Mouse (Mus musculus) frontal cortex, postnatal 14 days (tissue): ENCODE measurements around the gene Crb1.
"Not testable (repeated sequence)": the region's sequence is repeated elsewhere in the genome, so short reads cannot be mapped to it uniquely, and the experiment has no call there.

Source experiments
- DNase-seq, 2 experiments: peaks; one replicate each; pipeline ENCODE4 v3.0.0; 2022; ENCODE audit warnings: low spot score in 2 of 2

The Crb1 gene

DNA sequence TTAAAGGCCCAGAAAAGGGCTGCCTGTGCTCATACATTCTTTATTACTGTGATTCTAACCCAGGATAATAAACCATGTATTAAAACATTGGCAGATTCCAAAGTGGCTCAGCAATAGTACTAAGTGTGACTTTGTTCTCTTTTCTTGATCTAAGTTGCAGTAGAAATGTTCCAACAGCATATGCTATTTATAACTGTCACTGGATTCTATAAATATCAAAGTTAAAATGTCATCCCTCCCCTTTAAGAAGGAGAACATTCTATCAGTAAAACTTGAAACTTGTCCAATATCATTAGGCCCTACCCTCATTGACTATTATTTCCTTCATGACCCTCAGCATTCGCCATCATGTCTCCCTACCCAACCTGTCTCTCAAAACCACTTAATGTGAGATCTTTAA is 48.1 kb downstream of the Crb1 start:
- no peak for DNase-seq

DNA sequence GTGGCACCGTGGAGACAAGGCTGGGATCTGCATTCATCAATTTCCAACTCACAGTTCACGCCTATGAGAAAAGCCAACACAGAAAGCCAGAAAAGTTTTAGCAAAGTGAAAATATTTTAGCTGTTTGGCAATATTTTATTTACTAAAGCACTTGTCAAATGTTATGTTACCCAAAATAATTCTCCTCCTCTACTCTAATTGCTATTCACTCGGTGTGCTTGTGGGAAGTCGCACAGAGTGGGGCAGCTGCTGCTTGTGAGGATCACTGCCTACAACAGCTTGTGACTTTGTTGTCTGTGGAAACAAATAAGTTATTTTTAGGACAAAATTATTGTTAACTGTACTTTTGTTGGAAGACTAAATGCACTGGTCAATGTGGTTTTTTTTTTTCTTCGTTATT is 48.6 kb downstream of the Crb1 start:
- DNase-seq: no peak

DNA sequence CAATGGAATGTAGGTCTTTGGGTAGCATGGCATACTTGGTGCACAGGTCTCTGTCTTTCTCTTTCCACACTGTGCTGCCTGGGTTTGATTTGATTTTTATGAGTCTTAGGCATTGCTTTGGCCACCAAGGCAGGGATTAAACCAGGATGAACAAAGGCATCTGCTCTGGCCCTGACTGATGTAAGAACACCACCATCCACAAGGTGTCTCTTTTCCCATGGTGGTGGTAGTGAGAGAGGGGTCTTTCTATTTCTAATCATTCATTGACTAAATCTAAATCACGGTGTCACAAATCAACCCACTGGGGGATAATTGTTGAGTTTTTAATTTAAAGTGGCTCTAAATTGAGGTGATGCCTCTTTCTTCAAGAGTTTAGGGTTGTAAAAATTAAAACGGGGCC is 51.5 kb downstream of the Crb1 start:
- no peak for DNase-seq

DNA sequence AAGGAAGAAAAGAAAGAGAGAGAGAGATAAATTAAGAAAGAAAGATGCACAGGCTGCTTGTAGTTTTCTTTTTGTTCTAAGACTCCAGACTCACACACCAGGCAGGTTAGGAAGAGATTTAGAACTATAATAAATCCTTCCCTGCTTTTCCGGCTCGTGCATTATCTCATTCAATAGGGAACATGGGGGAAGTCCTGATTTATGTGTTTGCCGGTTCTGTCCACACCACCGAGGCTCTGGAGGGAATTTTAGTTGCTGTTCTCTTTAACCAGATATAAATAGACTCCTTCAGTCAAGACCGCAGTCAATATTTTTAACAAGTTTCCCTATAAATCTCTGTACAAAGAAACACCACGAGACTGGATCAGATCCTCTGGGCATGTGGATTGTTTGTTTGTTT is 57.1 kb downstream of the Crb1 start:
- DNase-seq: no peak

DNA sequence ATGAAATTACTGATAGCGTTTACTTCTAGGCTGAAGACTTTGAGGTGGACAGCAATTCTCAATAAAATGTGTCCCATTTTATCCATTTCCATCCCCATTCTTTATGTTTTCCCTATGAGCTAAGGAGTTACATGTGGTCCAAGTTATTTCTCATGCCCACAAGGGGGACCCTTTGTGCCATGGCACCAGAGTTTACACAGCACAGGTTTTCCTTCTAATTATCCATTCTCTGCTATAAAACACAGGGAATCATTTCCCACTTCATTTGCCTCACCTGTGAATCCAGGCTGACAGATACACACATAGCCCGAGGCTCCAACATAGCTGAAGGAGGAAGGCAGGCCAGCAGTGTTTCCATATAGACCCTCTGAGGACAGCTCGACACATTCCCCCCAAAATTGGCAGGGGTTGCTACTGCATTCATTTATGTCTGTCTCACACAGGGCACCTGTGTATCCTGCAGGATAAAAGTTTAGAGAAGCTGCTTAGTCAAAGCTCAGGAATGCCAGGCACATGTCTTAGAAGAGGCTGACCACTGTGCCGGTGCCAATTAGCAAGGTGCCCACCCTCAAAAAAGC is 62.5 kb downstream of the Crb1 start:
- no peak for DNase-seq

DNA sequence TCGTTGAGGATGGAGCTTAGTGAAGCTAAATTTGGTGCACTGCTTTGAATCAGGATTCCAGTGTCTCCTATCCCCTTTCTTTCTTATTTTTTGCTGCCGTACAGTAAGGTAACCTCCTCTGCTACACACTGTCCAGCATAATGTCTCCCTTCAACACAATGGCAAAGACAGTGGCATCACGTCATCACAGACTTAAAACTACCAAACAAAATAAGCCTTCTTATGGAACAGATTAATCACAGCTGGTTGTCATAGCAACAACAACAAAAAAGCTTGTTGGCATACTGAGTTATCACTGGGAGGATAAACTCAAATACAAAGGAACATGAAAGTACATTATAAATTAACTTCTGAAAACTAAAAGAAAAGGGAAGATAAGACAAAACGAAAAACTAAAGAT is 68.0 kb downstream of the Crb1 start:
- no peak for DNase-seq

DNA sequence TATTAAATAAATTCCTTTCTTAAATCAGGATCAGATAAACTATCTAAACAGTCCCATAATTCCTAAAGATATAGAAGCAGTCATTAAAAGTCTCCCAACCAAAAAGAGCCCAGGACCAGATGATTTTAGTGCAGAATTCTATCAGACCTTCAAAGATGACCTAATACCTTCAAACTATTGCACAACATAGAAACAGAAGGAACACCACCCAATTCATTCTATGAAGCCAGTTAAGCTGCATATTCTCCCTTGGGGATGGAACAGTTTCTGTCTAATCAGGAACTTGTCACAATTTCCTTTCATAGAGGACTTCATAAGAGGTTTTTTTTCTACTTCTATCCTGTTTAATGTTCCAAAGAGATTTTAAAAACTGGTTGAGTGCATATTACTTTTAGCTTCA is 74.4 kb downstream of the Crb1 start:
- not testable (repeated sequence) for DNase-seq

DNA sequence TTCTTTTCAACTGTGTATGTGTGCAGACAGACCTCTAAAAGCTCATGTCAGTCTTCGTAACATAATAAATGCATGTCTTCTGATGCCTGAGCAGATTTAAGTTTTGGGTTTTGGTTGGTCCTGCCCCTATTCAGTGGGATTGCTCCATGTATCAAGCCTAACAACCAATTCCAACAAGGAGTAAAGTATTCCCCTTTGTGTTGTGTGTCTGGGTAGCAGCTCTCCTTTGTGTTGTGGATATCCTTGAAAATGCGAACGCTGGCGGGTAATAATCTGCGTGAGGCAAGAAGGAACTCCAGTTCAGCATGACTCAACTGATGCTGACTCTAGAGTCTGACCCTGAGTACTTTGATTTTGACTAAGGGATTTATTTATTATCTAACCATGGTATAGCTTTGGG is 75.1 kb downstream of the Crb1 start:
- DNase-seq: no peak

DNA sequence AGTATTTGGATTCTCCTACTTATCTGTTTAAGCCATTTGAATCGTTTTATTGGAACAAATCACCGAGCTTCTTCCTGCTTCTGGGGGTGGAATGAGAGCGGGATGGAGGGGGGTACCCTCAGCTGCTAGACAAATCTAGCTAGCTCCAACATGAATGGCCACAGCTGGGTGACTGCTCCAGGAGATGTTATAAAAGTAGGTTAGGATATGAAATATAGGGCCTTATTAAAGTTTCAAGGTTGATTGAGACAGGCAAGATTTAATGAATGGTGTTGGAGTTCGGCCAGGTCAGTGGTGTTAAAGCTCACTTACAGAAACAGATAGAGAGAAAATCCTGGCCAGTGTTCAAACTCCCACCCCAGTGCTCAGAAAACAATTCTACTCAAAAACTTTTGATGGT is 84.9 kb downstream of the Crb1 start:
- no peak for DNase-seq

DNA sequence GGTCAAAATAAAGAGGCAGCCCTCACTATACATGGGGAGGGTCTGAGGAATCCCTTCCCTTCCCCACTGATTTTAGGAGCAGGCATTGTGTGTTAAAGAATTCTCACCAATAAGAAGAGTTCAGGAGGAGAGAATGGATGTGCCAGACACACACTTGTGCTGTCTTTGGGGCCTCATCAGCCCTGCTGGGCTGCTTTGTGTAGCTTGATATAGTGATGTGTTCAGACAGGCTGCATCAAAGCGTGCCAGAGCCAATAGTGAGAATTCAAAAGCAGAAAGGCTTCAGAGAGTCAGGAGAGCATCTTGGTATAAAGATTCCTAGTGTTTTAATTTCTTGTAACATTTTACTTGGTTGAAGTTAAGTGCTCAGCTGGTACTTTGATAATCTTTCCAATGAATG is 85.3 kb downstream of the Crb1 start:
- DNase-seq: no peak

DNA sequence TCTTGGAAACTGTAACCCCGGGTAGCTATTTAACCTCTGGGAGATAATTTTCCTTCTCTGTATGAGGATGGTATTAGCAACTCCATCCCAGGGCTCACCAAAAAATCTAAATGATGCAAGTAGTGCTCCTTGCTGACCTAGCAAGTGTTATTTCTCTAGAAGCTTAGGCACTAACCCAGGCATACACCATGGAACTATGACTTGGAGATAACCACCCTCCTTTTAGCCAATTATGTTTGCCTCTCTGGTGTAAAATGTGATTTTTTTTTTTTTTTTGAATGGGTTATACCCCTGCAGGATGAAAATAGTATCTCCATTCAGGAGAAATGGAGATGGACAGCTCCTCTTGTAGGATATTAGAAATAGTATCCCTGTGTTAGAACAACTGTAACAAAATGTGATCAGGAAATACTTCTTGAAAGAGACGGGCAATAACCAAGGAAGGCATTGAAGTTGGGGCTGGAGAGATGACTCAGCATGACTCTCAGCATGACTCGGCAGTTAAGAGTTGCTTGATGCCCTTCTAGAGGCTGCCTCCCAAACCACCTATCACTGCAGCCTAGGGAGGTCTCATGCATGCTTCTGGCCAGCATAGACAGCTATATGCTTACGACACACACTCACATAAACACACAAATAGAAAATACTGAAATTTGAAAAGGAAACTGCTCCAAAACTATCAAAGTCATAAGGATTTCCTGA is 100.1 kb downstream of the Crb1 start:
- no peak for DNase-seq

DNA sequence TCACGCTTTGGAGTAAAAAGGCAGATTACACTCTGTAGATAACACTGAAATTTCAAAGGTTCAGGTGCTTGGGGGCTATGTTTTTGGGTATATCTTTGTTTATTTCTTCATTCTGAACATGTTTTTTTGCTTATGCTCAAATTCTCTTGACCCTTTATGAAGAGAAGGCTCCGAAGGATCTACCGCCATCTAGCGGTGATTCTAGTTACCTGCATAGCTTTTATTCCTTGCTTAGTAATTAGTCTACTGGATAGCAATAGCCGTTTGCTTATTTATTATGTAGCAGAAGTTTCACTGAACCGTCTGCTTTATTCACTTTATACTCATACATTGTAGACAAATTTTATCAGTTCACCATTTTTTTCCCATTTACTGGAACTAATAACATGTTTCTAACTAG is 109.1 kb downstream of the Crb1 start:
- peak in 1 of 2 experiments; percentile 12 for DNase-seq

DNA sequence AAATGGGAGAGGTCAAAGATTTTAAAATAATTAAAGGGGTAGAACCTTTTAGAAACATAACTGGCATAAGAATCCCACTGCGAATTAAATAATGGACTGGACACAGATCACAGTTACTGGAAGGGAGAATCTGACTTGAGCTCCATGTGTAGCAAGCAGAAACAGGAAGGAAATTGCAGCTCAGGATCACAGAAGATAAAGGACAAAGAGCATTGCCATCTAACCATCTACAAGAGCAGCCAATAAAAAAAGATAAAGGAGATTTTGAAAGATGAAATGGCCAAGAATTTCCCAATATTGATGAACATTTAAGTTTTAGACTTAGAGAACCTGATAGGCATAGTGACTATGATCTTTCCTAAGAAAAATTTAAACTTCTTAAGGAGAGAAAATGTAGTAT is 112.7 kb downstream of the Crb1 start:
- no peak for DNase-seq

DNA sequence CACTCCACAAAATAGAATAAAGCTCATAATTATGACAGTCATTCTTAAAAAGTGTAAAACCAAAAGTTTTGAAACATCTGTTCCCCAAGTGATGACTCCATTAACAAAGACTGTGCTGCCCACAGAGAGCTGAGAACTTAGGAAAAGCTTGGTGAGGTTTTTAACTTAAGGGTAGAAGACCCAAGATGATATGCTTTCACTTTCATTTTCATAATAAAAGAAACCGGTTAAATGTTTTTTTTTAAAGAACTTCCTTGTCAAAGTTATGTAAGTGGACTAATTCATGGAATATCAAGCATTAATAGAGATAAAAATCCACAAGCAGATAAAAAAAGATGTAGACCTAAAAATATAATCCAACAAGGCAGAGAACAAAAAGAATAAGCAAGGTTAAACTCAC is 113.7 kb downstream of the Crb1 start:
- no peak for DNase-seq

DNA sequence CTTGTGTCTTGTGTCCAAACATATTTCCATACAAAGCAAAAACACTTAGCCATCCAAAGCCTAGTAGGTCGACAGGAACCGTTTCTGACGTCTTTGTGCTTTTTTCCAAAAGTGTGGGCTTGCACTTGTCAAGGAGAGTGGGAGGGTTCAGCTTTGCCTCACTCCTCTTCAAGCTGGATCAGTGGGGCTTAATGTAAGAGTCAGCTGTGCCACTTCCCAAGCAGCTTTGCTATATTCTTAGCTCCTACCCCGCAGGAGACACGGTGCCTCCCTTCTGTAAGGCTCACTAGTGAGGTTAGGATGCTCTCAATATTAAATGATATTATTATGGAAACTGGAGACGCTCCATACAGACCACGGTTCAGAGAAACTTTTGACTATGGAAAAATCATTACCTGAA is 121.3 kb downstream of the Crb1 start:
- no peak for DNase-seq

DNA sequence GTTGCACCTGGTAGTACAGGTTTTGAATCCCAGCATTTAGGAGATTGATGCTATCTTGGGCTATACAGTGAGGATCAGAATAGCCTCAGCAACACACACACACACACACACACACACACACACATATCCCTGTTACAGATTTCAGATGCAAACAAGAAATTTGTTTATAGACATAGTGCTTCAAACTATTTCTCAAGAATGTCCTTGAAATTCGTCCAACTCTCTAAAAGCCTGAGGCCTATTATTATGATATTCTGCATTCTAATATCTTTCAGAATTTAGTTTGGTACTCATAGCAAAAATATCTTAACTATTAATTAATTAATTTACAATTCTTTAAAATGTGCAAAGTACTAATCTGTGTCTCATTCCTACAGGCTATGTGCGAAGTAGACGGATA is 124.9 kb downstream of the Crb1 start:
- no peak for DNase-seq

DNA sequence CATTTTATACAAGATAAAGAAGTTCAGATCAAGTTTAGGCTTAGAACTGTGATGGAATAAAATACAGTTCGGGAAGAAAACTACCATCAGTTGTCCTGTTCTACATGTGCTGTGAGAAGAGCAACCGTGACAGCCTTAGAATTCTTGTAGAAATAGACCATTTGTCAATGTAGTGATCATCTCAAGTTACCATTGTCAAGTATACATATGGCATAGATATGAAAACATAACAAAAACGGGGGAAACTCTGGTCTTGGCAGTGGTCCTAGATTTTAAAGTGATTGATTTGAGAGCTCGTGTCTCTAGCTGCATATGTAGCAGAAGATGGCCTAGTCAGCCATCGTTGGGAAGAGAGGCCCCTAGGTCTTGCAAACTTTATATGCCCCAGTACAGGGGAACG is 127.7 kb downstream of the Crb1 start:
- no peak for DNase-seq

DNA sequence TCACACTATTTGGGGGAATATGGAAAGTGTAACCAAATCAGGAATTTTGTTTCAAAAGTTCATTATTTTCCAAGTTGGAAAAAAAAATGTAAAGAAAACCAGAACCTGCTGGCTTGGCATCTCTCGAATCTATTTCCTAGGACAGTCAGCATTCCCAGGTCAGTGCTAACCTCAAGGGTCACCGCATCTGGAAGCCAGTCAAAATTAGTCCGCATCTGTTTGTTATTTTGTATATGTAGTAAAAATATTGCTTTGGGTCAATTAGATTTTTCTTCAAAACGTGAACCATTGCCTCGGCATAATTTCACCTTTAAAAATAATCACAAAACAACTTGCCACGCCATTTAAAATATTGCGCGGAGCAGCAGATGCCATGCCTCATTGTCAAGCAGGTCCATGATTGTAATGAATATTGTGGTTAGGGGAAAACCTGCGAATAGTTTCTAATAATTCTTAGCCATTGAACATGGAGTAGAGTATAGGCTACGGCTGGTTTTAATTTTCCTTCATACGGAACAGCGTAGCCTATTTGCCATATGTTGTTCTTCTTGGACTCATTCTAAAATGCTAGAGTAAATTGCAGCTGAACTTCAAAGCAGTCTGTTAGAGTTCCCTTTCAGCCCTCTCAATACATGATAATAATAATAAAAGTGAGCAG is 130.0 kb downstream of the Crb1 start:
- no peak for DNase-seq

DNA sequence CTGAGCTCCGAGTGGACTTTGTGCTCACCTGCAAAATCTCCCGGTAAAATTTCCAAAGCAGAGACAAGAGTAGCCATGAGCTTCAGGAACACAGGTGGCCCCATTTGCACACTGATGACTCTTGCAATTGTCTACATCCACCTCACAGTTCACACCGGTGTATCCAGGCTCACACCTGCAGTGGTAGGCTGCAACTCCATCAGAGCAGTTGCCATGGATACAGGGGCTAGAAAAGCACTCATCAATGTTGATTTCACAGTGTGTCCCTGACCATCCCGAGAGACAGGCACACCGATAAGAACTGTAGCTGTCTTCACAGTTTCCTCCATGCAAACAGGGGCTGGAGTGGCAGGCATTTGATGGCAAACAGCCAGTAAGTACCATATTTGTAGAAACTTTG is 140.1 kb downstream of the Crb1 start:
- no peak for DNase-seq

DNA sequence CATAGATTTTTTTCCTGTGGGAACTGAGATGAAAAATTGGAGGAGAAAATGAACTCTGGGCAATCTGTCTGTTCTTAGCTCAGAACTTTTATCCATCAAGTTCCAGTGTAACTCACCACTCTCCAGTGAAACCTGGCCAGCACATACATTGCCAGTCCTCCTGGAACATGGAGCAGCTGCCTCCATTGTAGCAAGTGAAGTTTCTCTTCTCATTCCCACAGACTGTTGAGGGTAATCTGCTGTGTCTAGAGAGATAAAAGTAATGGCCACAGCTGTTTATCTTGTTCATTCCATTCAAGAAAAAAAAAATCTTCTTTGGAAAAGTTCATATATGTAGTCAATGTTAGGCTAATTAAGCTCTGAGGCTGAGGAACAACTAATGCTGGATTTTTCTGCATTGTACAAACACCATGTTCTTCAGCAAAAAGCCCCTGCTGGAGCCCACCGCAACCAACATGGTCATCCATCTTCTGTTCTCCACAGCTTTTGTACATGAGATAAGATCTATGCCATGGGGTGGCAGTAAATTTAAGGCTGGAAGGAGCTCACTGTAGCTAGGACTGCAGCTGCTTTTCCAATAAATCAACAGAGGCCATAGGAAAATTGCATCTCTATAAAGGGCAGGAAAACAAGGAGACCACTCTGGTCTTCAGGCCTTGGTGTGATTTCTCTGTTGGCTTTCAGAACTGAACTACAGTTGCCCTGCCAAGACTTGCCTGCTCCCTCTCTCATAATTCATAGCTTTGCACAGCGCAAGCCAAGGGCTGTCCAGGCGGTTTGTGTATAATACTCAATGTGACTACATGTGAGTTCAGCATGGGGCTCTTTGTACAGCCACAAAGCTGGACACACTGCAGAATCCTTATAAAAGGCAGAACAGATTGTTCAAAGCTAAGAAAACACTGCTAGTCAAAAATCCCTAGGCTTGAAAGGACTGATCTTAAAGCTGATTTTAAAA is 142.0 kb downstream of the Crb1 start:
- no peak for DNase-seq

DNA sequence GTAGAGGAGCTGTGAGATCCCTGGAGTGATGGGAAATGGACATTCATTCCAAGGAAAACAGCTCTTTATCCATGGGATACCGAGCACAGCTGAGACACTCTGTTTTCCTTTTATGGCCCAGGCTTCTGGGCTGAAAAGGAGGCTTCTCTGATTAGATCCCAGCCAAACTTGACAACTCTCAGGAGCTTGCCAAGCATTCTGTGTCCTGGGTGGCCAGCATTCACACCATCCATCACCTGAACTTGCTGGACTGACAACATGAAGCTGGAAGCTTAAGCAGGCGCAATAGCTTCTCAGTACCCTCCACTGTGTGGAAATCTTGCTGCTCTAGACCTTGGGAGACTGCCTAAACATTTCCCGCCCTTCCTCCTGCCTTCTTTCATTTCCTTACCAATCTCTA is 144.3 kb downstream of the Crb1 start:
- no peak for DNase-seq

DNA sequence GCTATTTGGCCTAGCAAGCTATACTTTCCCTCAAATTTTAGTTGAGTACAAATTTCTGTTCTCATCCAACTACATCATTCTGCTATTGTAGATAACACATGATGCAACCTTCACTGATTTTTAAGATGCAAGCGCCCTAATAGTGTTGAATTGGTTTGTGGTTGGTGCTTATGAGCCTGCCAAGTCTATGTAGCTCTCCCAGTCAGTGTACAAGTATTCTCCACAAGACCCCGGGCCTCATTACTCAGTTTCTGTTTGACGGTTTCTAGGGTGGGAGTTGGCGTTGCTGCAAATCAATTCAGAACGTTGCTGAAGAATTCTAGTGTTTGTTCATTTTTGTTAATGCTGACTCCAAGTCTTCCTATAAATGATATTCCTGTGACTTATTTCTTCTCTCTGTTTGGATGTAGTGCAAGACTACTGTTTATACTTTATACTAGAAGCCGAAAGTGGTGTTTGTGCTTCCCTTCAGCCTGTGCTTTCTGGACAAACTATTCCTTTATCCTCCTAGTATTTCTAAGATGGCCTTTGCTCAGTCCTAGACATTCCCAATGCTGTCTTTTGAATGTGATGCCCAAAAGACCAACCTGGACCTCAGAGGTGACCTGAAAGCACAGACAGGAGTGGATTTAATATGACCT is 152.5 kb downstream of the Crb1 start:
- no peak for DNase-seq
